Mouse (Mus musculus) spleen, adult 2 months (tissue): Measurements from ENCODE around the gene Cdh13. TPM values are rescaled to one million over a fixed set of nuclear protein-coding genes. Genes with fewer than 3 reads are reported as not detected.

Experiments
- DNase-seq, 2 experiments: peaks; one replicate each; pipeline versions ENCODE4 v3.0.0 to v3.0.0-alpha.2; 2012 to 2021; ENCODE audit warnings: low spot score in 2 of 2, low read depth in 1 of 2
- H3K27ac ChIP-seq: fragments of 200-500 bp; 2 replicates; pipeline ENCODE4 v1.5.1; 2012; ENCODE audit warnings: low read length, inconsistent platforms; ENCODE audit not compliant: insufficient read depth
- H3K27me3 ChIP-seq: fragments of 200-500 bp; 2 replicates; pipeline ENCODE4 v1.6.1; 2012; ENCODE audit warnings: mild to moderate bottlenecking, moderate library complexity, low read length, inconsistent platforms; ENCODE audit not compliant: control insufficient read depth, insufficient read depth
- H3K36me3 ChIP-seq: fragments of 200-500 bp; 2 replicates; pipeline ENCODE4 v1.6.1; 2012; ENCODE audit warnings: mild to moderate bottlenecking, low read length, inconsistent platforms; ENCODE audit not compliant: control insufficient read depth, insufficient read depth
- H3K4me1 ChIP-seq: fragments of 200-500 bp; 2 replicates; pipeline ENCODE4 v1.6.1; 2011; ENCODE audit warnings: inconsistent platforms; ENCODE audit not compliant: control insufficient read depth, insufficient read depth, insufficient read length
- H3K4me3 ChIP-seq: fragments of 200-500 bp; 2 replicates; pipeline ENCODE4 v1.5.1; 2011; ENCODE audit warnings: mild to moderate bottlenecking, inconsistent platforms; ENCODE audit not compliant: insufficient read depth, insufficient read length; ENCODE audit errors: extremely low read depth
- CTCF ChIP-seq: fragments of 200-500 bp; IDR thresholded peaks from 2 replicates; pipeline ENCODE4 v1.5.1; 2011; ENCODE audit warnings: mild to moderate bottlenecking, inconsistent platforms; ENCODE audit not compliant: insufficient read depth, insufficient read length, insufficient replicate concordance; ENCODE audit errors: extremely low read depth
- POLR2A ChIP-seq: fragments of 200-500 bp; IDR thresholded peaks from 2 replicates; pipeline ENCODE4 v1.6.1; 2011; ENCODE audit warnings: low read depth, low read length, inconsistent platforms
- WGBS: fragments of 180-500 bp; shearing (Covaris S2); methylation state at CpG from one replicate; pipeline ENCODE4 v1.1.7; 2018; 5-methylcytosine and 5-hydroxymethylcytosine counted together
- polyA plus RNA-seq: library from polyadenylated mRNA; depleted of rRNA; stranded (reverse); fragments of >200 nt; gene quantifications from 2 replicates; pipeline ENCODE4 v1.2.3, GENCODE M21; 2012

Gene Cdh13
- polyA plus RNA-seq, 1 experiment = 0.50 TPM

DNA sequence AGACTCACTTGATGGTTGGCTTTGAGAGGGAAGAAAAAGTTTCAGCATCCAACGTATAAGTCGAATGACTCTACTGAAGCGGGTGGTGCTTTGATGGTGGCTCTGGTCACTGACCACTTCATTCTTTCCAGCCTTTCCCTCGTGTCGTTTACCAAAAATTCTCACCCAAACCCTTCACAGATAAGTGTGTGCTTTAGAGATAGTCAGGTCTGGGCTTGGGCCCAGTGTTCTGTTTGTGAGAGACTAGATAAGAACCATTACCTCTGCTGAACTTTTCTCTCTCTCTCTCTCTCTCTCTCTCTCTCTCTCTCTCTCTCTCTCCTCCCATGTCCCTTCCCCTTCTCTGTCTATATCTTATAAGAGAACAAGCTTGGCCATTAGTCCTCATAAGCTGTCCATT is 342.9 kb downstream of the Cdh13 start:
- WGBS = 83% methylated on average over 5 of the region's 5 CpGs
- TF ChIP-seq POLR2A (no peak), CTCF (no peak)
- Histone ChIP-seq H3K4me1 (no peaks in the 10 kb centered on the region), H3K4me3 (no peak overlapping the region), H3K36me3 (no peaks in the 10 kb centered on the region), H3K27ac (no peak overlapping the region), H3K27me3 (no peaks in the 10 kb centered on the region)
- no peak for DNase-seq

DNA sequence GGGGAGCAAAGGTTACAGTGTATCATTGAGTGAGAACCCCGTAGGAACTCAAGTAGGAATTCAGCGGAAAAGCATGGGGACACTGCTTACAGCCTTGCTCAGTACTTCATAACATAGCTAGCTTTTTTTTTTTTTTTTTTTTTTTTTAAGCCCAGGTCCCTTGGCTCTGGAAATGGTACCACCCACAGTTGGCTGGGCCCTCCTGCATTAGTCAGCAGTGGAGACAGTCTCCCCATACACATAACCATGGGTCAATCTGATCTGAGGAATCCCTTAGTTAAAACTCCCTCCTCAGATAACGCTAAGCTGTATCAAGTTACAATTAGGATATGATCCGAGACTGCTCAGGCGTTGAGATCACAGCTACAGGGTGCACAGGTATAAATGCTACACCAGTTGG is 344.2 kb downstream of the Cdh13 start:
- H3K36me3 ChIP-seq = no peaks in the 10 kb centered on the region
- WGBS = 88% methylated on average over 5 of the region's 5 CpGs
- DNase-seq = no peak
- H3K4me1 ChIP-seq = no peaks in the 10 kb centered on the region
- no peak overlapping the region for H3K27ac ChIP-seq
- TF ChIP-seq CTCF (no peak), POLR2A (no peak)
- H3K4me3 ChIP-seq = no peak overlapping the region
- H3K27me3 ChIP-seq = no peaks in the 10 kb centered on the region

DNA sequence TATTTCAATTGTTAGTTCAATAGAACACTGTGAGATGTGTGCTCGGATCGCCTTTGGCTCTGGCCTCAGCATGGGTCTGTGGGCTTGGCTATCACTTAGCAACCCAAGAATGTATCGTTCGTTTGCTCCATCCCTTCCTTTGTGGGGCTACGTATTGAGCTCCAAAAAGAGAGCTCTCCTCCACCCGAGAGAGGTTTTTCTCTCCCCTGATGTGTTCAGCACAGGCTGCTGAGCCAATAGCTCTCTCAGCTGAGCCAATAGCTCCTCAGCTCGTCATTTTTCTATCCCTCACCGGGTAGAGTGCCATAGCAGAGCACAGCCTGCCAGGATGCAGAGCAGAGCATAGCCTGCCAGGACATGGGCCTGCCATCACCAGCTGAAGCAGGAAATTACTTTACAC is 345.2 kb downstream of the Cdh13 start:
- 83% methylated on average over 8 of the region's 8 CpGs for WGBS
- Histone ChIP-seq H3K4me1 (no peaks in the 10 kb centered on the region), H3K4me3 (no peak overlapping the region), H3K27me3 (no peaks in the 10 kb centered on the region), H3K36me3 (no peaks in the 10 kb centered on the region), H3K27ac (no peak overlapping the region)
- TF ChIP-seq POLR2A (no peak), CTCF (no peak)
- DNase-seq = no peak

DNA sequence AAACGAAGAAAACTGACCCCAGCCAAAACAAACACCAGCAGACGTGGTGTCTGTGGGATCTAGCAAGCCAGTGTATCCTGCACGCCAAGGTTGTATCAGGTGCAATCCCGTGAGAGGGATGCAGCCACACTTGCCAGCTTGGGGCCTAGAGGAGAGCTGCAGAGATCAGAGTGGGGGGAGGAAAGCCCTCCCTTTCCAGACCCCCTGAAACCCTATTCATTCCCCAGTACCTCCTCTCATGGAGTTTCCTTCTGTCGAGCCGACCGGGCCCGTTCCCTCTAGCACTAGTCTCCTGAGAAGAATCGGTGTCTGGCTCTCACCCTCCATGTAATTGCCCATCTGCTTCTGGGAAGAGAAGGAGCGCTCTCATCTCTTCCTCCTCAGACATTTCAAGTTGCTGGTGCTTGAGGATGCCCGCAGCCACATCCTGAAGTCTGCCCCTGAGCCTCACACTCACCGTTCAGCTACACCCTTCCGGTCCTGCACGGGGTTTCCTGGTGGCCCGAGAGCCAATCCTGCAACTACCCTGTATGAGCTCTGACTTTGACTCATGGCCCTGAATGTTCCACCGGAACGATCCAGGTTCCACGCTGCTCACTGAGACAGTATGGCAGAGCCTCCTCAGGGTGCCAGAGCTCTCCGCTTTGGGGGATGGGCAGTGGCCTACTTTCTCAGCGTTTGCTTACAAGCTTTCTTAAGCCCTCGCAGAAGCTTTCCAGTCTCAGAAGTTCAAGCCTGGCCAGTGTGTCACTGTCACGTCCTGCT is 351.9 kb downstream of the Cdh13 start:
- no peak overlapping the region for H3K27ac ChIP-seq
- no peak overlapping the region for H3K4me3 ChIP-seq
- no peaks in the 10 kb centered on the region for H3K36me3 ChIP-seq
- TF ChIP-seq CTCF = no peak
- no peak for DNase-seq
- no peaks in the 10 kb centered on the region for H3K4me1 ChIP-seq
- WGBS = 74% methylated on average over 22 of the region's 22 CpGs
- no peaks in the 10 kb centered on the region for H3K27me3 ChIP-seq

DNA sequence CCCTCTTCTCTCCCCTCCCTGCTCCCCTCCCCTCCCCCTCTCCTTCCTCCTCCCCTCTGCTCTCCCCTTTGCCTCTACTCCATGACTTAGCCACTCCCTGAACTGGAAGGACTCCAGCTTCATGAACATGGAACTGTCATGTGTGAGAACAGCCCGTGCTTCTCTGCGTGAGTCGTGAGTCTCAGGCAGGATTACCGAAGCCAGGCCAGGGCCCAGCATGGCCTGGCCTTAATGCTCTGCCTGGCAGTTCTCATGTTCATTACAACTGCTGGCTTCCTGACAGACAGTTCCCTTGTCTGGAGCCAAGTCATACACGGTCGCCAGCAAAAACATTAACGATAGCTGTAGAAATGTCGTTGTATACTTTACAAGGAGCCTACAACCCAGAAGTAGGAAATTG is 356.1 kb downstream of the Cdh13 start:
- Histone ChIP-seq H3K4me1 (no peaks in the 10 kb centered on the region), H3K36me3 (no peaks in the 10 kb centered on the region), H3K27me3 (no peaks in the 10 kb centered on the region), H3K4me3 (no peak overlapping the region), H3K27ac (no peak overlapping the region)
- no peak for DNase-seq
- TF ChIP-seq POLR2A (no peak), CTCF (no peak)
- 88% methylated on average over 8 of the region's 8 CpGs for WGBS

DNA sequence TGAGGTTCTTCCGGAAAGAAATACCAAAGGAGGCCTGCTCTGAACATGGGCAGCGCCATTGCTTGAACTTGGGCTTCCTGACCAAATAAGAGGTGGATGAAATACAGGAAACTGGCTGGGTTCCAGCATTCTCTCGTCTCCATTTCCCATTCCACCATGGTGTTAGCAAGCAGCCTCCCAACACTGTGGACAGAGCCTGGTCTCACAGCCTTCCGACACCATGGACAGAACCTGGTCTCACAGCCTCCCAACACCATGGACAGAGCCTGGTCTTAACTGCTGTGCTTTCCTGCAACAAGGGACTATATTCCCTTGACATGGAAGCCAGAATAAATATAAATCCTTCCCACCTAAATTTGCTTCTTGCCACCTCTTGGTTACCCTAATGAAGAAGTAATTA is 358.3 kb downstream of the Cdh13 start:
- 75% methylated on average over 4 of the region's 4 CpGs for WGBS

DNA sequence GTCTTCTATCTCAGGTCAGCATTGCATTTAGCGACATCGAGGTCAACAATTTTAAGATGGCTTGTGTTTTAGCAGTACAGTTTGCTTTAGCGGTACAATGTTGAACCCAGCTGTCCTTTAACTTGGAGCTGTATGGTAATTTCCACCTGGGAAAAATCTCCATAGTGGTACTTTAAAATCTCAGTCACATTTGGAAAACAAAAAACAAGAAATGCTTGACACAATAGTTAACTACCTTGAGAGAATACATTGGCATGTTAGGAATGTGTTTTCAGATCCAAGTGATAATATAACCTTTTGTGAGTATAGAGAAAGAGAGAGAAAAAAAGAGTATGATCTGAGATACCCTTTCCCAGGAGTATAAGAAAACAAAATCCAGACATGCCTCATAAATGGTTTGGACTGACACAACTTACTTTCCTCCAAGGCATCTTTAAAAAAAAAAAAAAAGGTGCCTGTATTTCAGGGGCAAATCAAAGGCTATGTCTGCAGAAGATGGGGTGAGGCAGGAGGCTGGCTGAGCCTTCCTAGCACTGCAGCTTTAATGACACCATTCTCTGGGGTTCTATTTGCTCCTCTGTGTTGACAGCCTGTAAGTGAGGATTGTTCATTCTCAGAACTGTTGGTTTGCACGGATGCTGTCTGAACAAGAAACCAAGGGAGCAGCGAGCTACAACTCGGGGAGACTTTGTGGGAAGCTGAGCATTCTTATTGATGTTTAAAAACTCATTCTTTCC is 365.4 kb downstream of the Cdh13 start:
- TF ChIP-seq POLR2A (no peak), CTCF (no peak)
- Histone ChIP-seq H3K27me3 (no peaks in the 10 kb centered on the region), H3K4me1 (no peaks in the 10 kb centered on the region), H3K36me3 (no peaks in the 10 kb centered on the region), H3K4me3 (no peak overlapping the region), H3K27ac (no peak overlapping the region)
- no peak for DNase-seq
- WGBS = 85% methylated on average over 6 of the region's 6 CpGs

More for the DNA sequence above, 358.3 kb downstream of the Cdh13 start:
- DNase-seq = no peak
- Histone ChIP-seq H3K36me3 (no peaks in the 10 kb centered on the region), H3K4me3 (no peak overlapping the region), H3K27me3 (no peaks in the 10 kb centered on the region), H3K27ac (no peak overlapping the region), H3K4me1 (no peaks in the 10 kb centered on the region)
- TF ChIP-seq CTCF (no peak), POLR2A (no peak)
